Mouse (Mus musculus) adrenal gland (tissue): ENCODE results near the gene Zfp217.

Experiments
- intact Hi-C: fragments of 180-260 bp; cut with DNase I; formaldehyde crosslinking; loops from one replicate; pipeline ENCODE4 v1.15.1; 2025

The Zfp217 gene

GRCm38 (mm10) chr2:170159795-170160568, 12.1 kb upstream of the Zfp217 start:
- intact Hi-C loops = loop anchor here (5.0 kb wide), 1 partner anchor 43 kb away; no protein-coding TSS in a partner anchor

GRCm38 (mm10) chr2:170158987-170159386, 11.1 kb upstream of the Zfp217 start:
- intact Hi-C loops = loop anchor here (5.0 kb wide), 1 partner anchor 42 kb away; no protein-coding TSS in a partner anchor

- intact Hi-C loops = loop anchor here (5.0 kb wide), 1 partner anchor 41 kb away; no protein-coding TSS in a partner anchor
Observed at GRCm38 (mm10) chr2:170158251-170158650, 10.3 kb upstream of the Zfp217 start.

- intact Hi-C loops = loop anchor here (5.0 kb wide), 1 partner anchor 40 kb away; no protein-coding TSS in a partner anchor
Observed at GRCm38 (mm10) chr2:170157280-170158200, 9.6 kb upstream of the Zfp217 start.

- intact Hi-C loops = loop anchor here (5.0 kb wide), 1 partner anchor 38 kb away; no protein-coding TSS in a partner anchor
Observed at GRCm38 (mm10) chr2:170155089-170155740, 7.3 kb upstream of the Zfp217 start.

- intact Hi-C loops = loop anchor here (5.0 kb wide), 1 partner anchor 37 kb away; no protein-coding TSS in a partner anchor
Observed at GRCm38 (mm10) chr2:170154738-170155088, 6.8 kb upstream of the Zfp217 start.

GRCm38 (mm10) chr2:170154301-170154721, 6.4 kb upstream of the Zfp217 start:
- intact Hi-C loops = no loop called here

GRCm38 (mm10) chr2:170153421-170154271, 5.7 kb upstream of the Zfp217 start:
- intact Hi-C loops = loop anchor here (2.0 kb wide), 1 partner anchor 21 kb away; no protein-coding TSS in a partner anchor

- intact Hi-C loops = loop anchor here (2.0 kb wide), 1 partner anchor 20 kb away; no protein-coding TSS in a partner anchor
Observed at GRCm38 (mm10) chr2:170152856-170153255, 5.0 kb upstream of the Zfp217 start.

- intact Hi-C loops = loop anchor here (2.0 kb wide), 1 partner anchor 19 kb away; no protein-coding TSS in a partner anchor
Observed at GRCm38 (mm10) chr2:170152036-170152686, 4.3 kb upstream of the Zfp217 start.

GRCm38 (mm10) chr2:170151470-170151869, 3.6 kb upstream of the Zfp217 start:
- intact Hi-C loops = no loop called here

GRCm38 (mm10) chr2:170148828-170149227, 925 bp upstream of the Zfp217 start:
- intact Hi-C loops = no loop called here

- intact Hi-C loops = no loop called here
Observed at GRCm38 (mm10) chr2:170147170-170147569, 733 bp downstream of the Zfp217 start.

- intact Hi-C loops = no loop called here
Observed at GRCm38 (mm10) chr2:170144343-170144742, 3.6 kb downstream of the Zfp217 start.

GRCm38 (mm10) chr2:170143861-170144260, 4.0 kb downstream of the Zfp217 start:
- intact Hi-C loops = no loop called here

- intact Hi-C loops = no loop called here
Observed at GRCm38 (mm10) chr2:170142542-170142941, 5.4 kb downstream of the Zfp217 start.

- intact Hi-C loops = no loop called here
Observed at GRCm38 (mm10) chr2:170141481-170141880, 6.4 kb downstream of the Zfp217 start.

- intact Hi-C loops = no loop called here
Observed at GRCm38 (mm10) chr2:170139411-170140046, 8.4 kb downstream of the Zfp217 start.

GRCm38 (mm10) chr2:170136928-170137327, 11.0 kb downstream of the Zfp217 start:
- intact Hi-C loops = no loop called here
